ENCODE assay signal across 8 mouse cellular contexts in genomic region chr10:128913219-128913618, GRCm38 (mm10). TPM values are rescaled to one million over a fixed set of nuclear protein-coding genes. Genes with fewer than 3 reads are reported as not detected.
DNase-seq lines count a peak whose midpoint lies in the region; ATAC-seq and TF ChIP-seq lines count a peak whose summit lies in the region.

No protein-coding gene starts in this region.

- H3K27me3 ChIP-seq in C2C12 (ENCODE audit: control insufficient read depth, insufficient read depth, insufficient read length) = no peaks in the 10 kb centered on the region
- peaks cover 9% of the 10 kb centered on the region; the same call in 1 of the 2 replicates for H3K27me3 ChIP-seq in embryonic facial prominence, embryonic 10.5 days (replicated peaks; ENCODE audit: low read depth, poor library complexity, severe bottlenecking)
- H3K27me3 ChIP-seq in liver, embryonic 14.5 days (ENCODE audit: control insufficient read depth, insufficient read depth, low read length) = peaks cover 26% of the 10 kb centered on the region
- no peaks in the 10 kb centered on the region for H3K27me3 ChIP-seq in neural tube, embryonic 15.5 days (replicated peaks)

- peaks cover 80% of the 10 kb centered on the region for H3K79me2 ChIP-seq in C2C12 (ENCODE audit: control insufficient read depth, insufficient read depth)

- TF ChIP-seq CTCF in C2C12 (IDR thresholded peaks at IDR 0.05; ENCODE audit: control insufficient read depth, insufficient read depth, insufficient read length) = peak; percentile 73
- TF ChIP-seq CTCF in liver, embryonic 14.5 days (IDR thresholded peaks at IDR 0.05; ENCODE audit: low read depth) = peak; percentile 94

- no peak overlapping the region for H3ac ChIP-seq in C2C12 (ENCODE audit: control insufficient read depth, insufficient read length, low read depth)

- peaks cover 70% of the 10 kb centered on the region for H3K36me3 ChIP-seq in C2C12 (ENCODE audit: control insufficient read depth, insufficient read depth)
- H3K36me3 ChIP-seq in embryonic facial prominence, embryonic 10.5 days (replicated peaks) = peaks cover 67% of the 10 kb centered on the region
- H3K36me3 ChIP-seq in liver, embryonic 14.5 days (replicated peaks; ENCODE audit: control insufficient read depth, insufficient read depth, low read depth) = no peaks in the 10 kb centered on the region
- peaks cover 6% of the 10 kb centered on the region; the same call in 1 of the 2 replicates for H3K36me3 ChIP-seq in neural tube, embryonic 15.5 days

- no peak for ATAC-seq in liver, embryonic 14.5 days (ENCODE audit: insufficient read depth)
- ATAC-seq in neural tube, embryonic 15.5 days (ENCODE audit: low FRiP score) = peak; percentile 29; the same call in 1 of the 2 replicates

- H3K4me2 ChIP-seq in liver, embryonic 14.5 days (ENCODE audit: low read depth) = no peak overlapping the region
- no peak overlapping the region; the same call in 1 of the 2 replicates for H3K4me2 ChIP-seq in neural tube, embryonic 15.5 days

- no peak overlapping the region for H3K4me3 ChIP-seq in C2C12 (ENCODE audit: insufficient read depth, poor library complexity, severe bottlenecking)
- H3K4me3 ChIP-seq in embryonic facial prominence, embryonic 10.5 days = no peak overlapping the region
- no peak overlapping the region for H3K4me3 ChIP-seq in liver, embryonic 14.5 days (ENCODE audit: insufficient read depth in 1 of 2, low read depth in 2 of 2, low read length in 2 of 2)
- no peak overlapping the region for H3K4me3 ChIP-seq in neural tube, embryonic 15.5 days (replicated peaks)

- no peak for TF ChIP-seq EP300 in liver, embryonic 14.5 days (IDR thresholded peaks at IDR 0.05; ENCODE audit: low read depth)

- peaks cover 60% of the 10 kb centered on the region for H3K79me3 ChIP-seq in C2C12 (ENCODE audit: low read depth)

- H3K9me3 ChIP-seq in embryonic facial prominence, embryonic 10.5 days = no peaks in the 10 kb centered on the region
- no peaks in the 10 kb centered on the region for H3K9me3 ChIP-seq in liver, embryonic 14.5 days (ENCODE audit: control insufficient read depth, low read length)
- no peaks in the 10 kb centered on the region for H3K9me3 ChIP-seq in neural tube, embryonic 15.5 days (replicated peaks)

- no peak overlapping the region for H3K9ac ChIP-seq in liver, embryonic 14.5 days (replicated peaks)
- no peak overlapping the region for H3K9ac ChIP-seq in neural tube, embryonic 15.5 days (replicated peaks)

- peak; percentile 94 for DNase-seq in adrenal gland, postnatal 14 days
- peak; percentile 91 for DNase-seq in embryonic facial prominence, embryonic 10.5 days (ENCODE audit: low spot score)
- DNase-seq in heart, adult 18-20 months = peak; percentile 82 to 94
- DNase-seq in kidney, postnatal 14 days = peak; percentile 93
- DNase-seq in liver, embryonic 14.5 days (ENCODE audit: low read depth in 3 of 3, low spot score in 3 of 3) = peak; percentile 55 to 64 (median 56)
- DNase-seq in testis, postnatal 14 days (ENCODE audit: low spot score) = peak; percentile 77

- peak overlapping the region; percentile 69; the same call in 1 of the 2 replicates for H3K27ac ChIP-seq in embryonic facial prominence, embryonic 10.5 days (replicated peaks)
- H3K27ac ChIP-seq in liver, embryonic 14.5 days = no peak overlapping the region
- H3K27ac ChIP-seq in neural tube, embryonic 15.5 days (replicated peaks) = peak overlapping the region; percentile 45; the same call in 1 of the 2 replicates

- WGBS in embryonic facial prominence, embryonic 10.5 days = 10% methylated on average over 5 of the region's 5 CpGs
- WGBS in liver, embryonic 14.5 days (ENCODE audit: insufficient replicate concordance) = 17% methylated on average over 5 of the region's 5 CpGs
- 5% methylated on average over 5 of the region's 5 CpGs for WGBS in neural tube, embryonic 15.5 days

- H3K4me1 ChIP-seq in embryonic facial prominence, embryonic 10.5 days = peaks cover 47% of the 10 kb centered on the region
- peaks cover 0 to 3% of the 10 kb centered on the region in 2 experiments; a peak in 1 of 4 replicates for H3K4me1 ChIP-seq in liver, embryonic 14.5 days (replicated peaks; ENCODE audit: control insufficient read depth in 2 of 2, insufficient read depth in 2 of 2, low read length in 1 of 2)
- peaks cover 32% of the 10 kb centered on the region for H3K4me1 ChIP-seq in neural tube, embryonic 15.5 days

TF ChIP-seq in C2C12, 6 proteins besides CTCF, POLR2A, EP300 and RAD21:
- TF ChIP-seq MAX (IDR thresholded peaks at IDR 0.05) (peak; percentile 34), USF1 (IDR thresholded peaks at IDR 0.05; ENCODE audit: low read depth) (no peak)

RNA-seq across cellular contexts. Expression of gene Rdh5, which starts 9.5 kb away (rescaled TPM):
- 12.6 TPM for polyA plus RNA-seq in C2C12 (2012; fragmentation: generic; extraction: Trizol)
- 10.9 and 15.5 TPM in 2 replicates for total RNA-seq in adrenal gland, postnatal 14 days (2021)
- 11.2 and 11.9 TPM in 2 replicates for polyA plus RNA-seq in embryonic facial prominence, embryonic 10.5 days (2016; fragmentation: Nextera tagmentation; extraction: Ambion mirVana)
- 1 to 10 TPM; 4.3 to 4.7 TPM for total RNA-seq in heart, adult 18-20 months (2021)
- polyA plus RNA-seq in liver, embryonic 14.5 days (2012; rRNA removed) = 12.1 and 12.3 TPM in 2 replicates
- polyA plus RNA-seq in liver, embryonic 14.5 days (2014; fragmentation: Nextera tagmentation; extraction: Ambion mirVana) = 13.6 and 15.8 TPM in 2 replicates
- polyA plus RNA-seq in neural tube, embryonic 15.5 days (2015; fragmentation: Nextera tagmentation; extraction: Ambion mirVana) = 15.7 and 19.8 TPM in 2 replicates

RNA-seq across cellular contexts. Expression of gene Bloc1s1, which starts 10.6 kb away (rescaled TPM):
- polyA plus RNA-seq in C2C12 (2012; fragmentation: generic; extraction: Trizol) = 204 TPM
- 220 TPM in 2 replicates for total RNA-seq in adrenal gland, postnatal 14 days (2021)
- polyA plus RNA-seq in embryonic facial prominence, embryonic 10.5 days (2016; fragmentation: Nextera tagmentation; extraction: Ambion mirVana) = 185 and 186 TPM in 2 replicates
- 100 to 1,000 TPM; 194 to 199 TPM for total RNA-seq in heart, adult 18-20 months (2021)
- 67.2 and 95.9 TPM in 2 replicates for polyA plus RNA-seq in liver, embryonic 14.5 days (2012; rRNA removed)
- polyA plus RNA-seq in liver, embryonic 14.5 days (2014; fragmentation: Nextera tagmentation; extraction: Ambion mirVana) = 99.2 and 99.8 TPM in 2 replicates
- 248 and 265 TPM in 2 replicates for polyA plus RNA-seq in neural tube, embryonic 15.5 days (2015; fragmentation: Nextera tagmentation; extraction: Ambion mirVana)

RNA-seq across cellular contexts. Expression of gene Cd63, which starts 12.4 kb away (rescaled TPM):
- 2,043 TPM for polyA plus RNA-seq in C2C12 (2012; fragmentation: generic; extraction: Trizol)
- 217 and 234 TPM in 2 replicates for total RNA-seq in adrenal gland, postnatal 14 days (2021)
- 274 and 319 TPM in 2 replicates for polyA plus RNA-seq in embryonic facial prominence, embryonic 10.5 days (2016; fragmentation: Nextera tagmentation; extraction: Ambion mirVana)
- total RNA-seq in heart, adult 18-20 months (2021) = 100 to 1,000 TPM; 144 to 158 TPM
- polyA plus RNA-seq in liver, embryonic 14.5 days (2012; rRNA removed) = 22.5 and 29.6 TPM in 2 replicates
- polyA plus RNA-seq in liver, embryonic 14.5 days (2014; fragmentation: Nextera tagmentation; extraction: Ambion mirVana) = 73.0 and 85.0 TPM in 2 replicates
- 254 and 295 TPM in 2 replicates for polyA plus RNA-seq in neural tube, embryonic 15.5 days (2015; fragmentation: Nextera tagmentation; extraction: Ambion mirVana)

RNA-seq across cellular contexts. Expression of gene Itga7, which starts 20.4 kb away (rescaled TPM):
- polyA plus RNA-seq in C2C12 (2012; fragmentation: generic; extraction: Trizol) = 100 TPM
- total RNA-seq in adrenal gland, postnatal 14 days (2021) = 18.7 and 19.0 TPM in 2 replicates
- 1.8 and 2.7 TPM in 2 replicates for polyA plus RNA-seq in embryonic facial prominence, embryonic 10.5 days (2016; fragmentation: Nextera tagmentation; extraction: Ambion mirVana)
- total RNA-seq in heart, adult 18-20 months (2021) = 100 to 1,000 TPM; 144 to 148 TPM
- 0.09 and 0.19 TPM in 2 replicates for polyA plus RNA-seq in liver, embryonic 14.5 days (2012; rRNA removed)
- polyA plus RNA-seq in liver, embryonic 14.5 days (2014; fragmentation: Nextera tagmentation; extraction: Ambion mirVana) = 0.04 and 0.15 TPM in 2 replicates
- 7.2 and 8.8 TPM in 2 replicates for polyA plus RNA-seq in neural tube, embryonic 15.5 days (2015; fragmentation: Nextera tagmentation; extraction: Ambion mirVana)

RNA-seq across cellular contexts. Expression of gene Gdf11, which starts 21.7 kb away (rescaled TPM):
- polyA plus RNA-seq in C2C12 (2012; fragmentation: generic; extraction: Trizol) = 17.0 TPM
- 3.0 and 3.9 TPM in 2 replicates for total RNA-seq in adrenal gland, postnatal 14 days (2021)
- 11.8 and 12.0 TPM in 2 replicates for polyA plus RNA-seq in embryonic facial prominence, embryonic 10.5 days (2016; fragmentation: Nextera tagmentation; extraction: Ambion mirVana)
- 1 to 10 TPM; 2.3 to 2.6 TPM for total RNA-seq in heart, adult 18-20 months (2021)
- polyA plus RNA-seq in liver, embryonic 14.5 days (2012; rRNA removed) = 0.32 and 0.36 TPM in 2 replicates
- 0.16 and 0.23 TPM in 2 replicates for polyA plus RNA-seq in liver, embryonic 14.5 days (2014; fragmentation: Nextera tagmentation; extraction: Ambion mirVana)
- polyA plus RNA-seq in neural tube, embryonic 15.5 days (2015; fragmentation: Nextera tagmentation; extraction: Ambion mirVana) = 6.8 and 9.0 TPM in 2 replicates
